Mouse (Mus musculus) megakaryocyte-erythroid progenitor cell, adult 5-6 weeks (primary cell): Measurements from ENCODE around the gene Glipr1l2. TPM values are rescaled to one million over a fixed set of nuclear protein-coding genes. Genes with fewer than 3 reads are reported as not detected.

Source experiments
- total RNA-seq, 2 experiments: library from RNA; stranded (forward) in 1 of 2; stranded (reverse) in 1 of 2; fragments of 200-1000, 215-1000 nt in 1 of 2; fragments of >200 nt in 1 of 2; fragmentation: Nextera tagmentation in 1 of 2; gene quantifications; 2 replicates each; pipeline ENCODE4 v1.2.3; 2014 to 2017

Gene Glipr1l2
- total RNA-seq, 2 experiments from 2014 or later, result not detected

Other genes starting within 250 kb of the Glipr1l2 start
- gene Krr1, start 110.7 kb upstream of the Glipr1l2 start, total RNA-seq (2014; fragmentation: Nextera tagmentation), result 46.6 and 62.5 TPM in 2 replicates
- gene Krr1, start 110.7 kb upstream of the Glipr1l2 start, total RNA-seq (2017), result 66.1 and 67.9 TPM in 2 replicates
- 15.4 and 18.4 TPM in 2 replicates for gene Glipr1, start 80.7 kb upstream of the Glipr1l2 start, total RNA-seq (2014; fragmentation: Nextera tagmentation)
- 21.0 and 54.2 TPM in 2 replicates for gene Glipr1, start 80.7 kb upstream of the Glipr1l2 start, total RNA-seq (2017)
- gene Glipr1l1, start 23.2 kb upstream of the Glipr1l2 start, total RNA-seq (2014; fragmentation: Nextera tagmentation), result not detected in 2 replicates
- gene Glipr1l1, start 23.2 kb upstream of the Glipr1l2 start, total RNA-seq (2017), result not detected in 2 replicates
- gene Glipr1l3, start 77.0 kb downstream of the Glipr1l2 start, total RNA-seq (2014; fragmentation: Nextera tagmentation), result not detected in 2 replicates
- gene Glipr1l3, start 77.0 kb downstream of the Glipr1l2 start, total RNA-seq (2017), result not detected in 2 replicates
- not detected in 2 replicates for gene Caps2, start 80.3 kb downstream of the Glipr1l2 start, total RNA-seq (2014; fragmentation: Nextera tagmentation)
- gene Caps2, start 80.3 kb downstream of the Glipr1l2 start, total RNA-seq (2017), result not detected in 2 replicates
- gene Kcnc2, start 187.8 kb downstream of the Glipr1l2 start, total RNA-seq (2014; fragmentation: Nextera tagmentation), result not detected in 2 replicates
- not detected in 2 replicates for gene Kcnc2, start 187.8 kb downstream of the Glipr1l2 start, total RNA-seq (2017)